Mouse (Mus musculus) cerebellum, adult (tissue): ENCODE measurements at regions not wholly inside any gene's neighbourhood (a gene's known extent, or its start where the extent isn't known, plus 50 kb on each side); places are given as distances from the start of the nearest gene placed in this dataset.
"Not testable (repeated sequence)": the region's sequence is repeated elsewhere in the genome, so short reads cannot be mapped to it uniquely, and the experiment has no call there.

Experiments used
- ATAC-seq: cut with Nextera tagmentation; 2 replicates; pipeline ENCODE4 v1.9.2; 2017; ENCODE audit warnings: mild to moderate bottlenecking, moderate library complexity, mixed read lengths; ENCODE audit not compliant: insufficient number of reproducible peaks, low FRiP score, low TSS enrichment

DNA sequence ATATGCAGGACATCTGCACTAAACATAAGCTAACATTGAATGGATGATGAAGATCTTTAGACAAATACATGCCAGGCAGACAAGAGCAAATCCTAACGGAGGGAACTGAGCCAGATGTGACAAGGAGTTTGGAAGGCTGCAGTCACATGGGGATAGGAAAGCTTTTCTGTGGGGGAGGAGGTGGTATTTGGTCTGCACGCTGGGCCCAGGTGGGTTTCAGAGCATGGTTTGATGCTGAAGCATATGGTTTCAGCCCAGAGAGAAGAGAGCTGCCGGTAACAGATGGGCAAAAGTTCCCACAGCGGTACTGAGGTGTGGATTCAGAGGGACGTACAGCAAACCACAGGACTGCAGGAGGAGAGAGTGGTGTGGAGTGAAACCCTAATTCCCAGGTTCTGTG, 982.1 kb downstream of the 4930447A16Rik start:
- ATAC-seq: no peak

- no peak for ATAC-seq
Observed at GRCm38 (mm10) chr15:38409168-38409567, 983.8 kb downstream of the 4930447A16Rik start.

GRCm38 (mm10) chr15:38410462-38410861, 985.1 kb downstream of the 4930447A16Rik start:
- ATAC-seq: no peak

DNA sequence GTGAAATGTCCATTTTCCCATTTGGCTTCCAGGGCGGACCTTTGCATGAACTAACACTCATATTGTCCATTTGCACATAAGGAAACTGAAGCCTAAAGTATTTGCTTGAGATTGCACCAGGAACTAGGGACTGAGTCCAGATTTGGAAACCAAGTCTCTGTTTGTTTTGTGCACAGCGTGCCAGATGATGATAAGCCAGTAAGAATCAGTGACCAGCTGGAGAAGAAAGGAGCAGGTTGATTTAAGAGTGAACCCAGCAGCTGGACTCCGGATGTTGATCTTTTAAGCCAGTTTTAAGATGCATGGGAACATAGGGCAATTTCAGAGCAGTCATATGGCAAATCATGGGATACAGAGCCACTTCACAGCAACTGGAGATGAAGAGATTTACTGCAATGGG, 987.1 kb downstream of the 4930447A16Rik start:
- ATAC-seq: no peak

DNA sequence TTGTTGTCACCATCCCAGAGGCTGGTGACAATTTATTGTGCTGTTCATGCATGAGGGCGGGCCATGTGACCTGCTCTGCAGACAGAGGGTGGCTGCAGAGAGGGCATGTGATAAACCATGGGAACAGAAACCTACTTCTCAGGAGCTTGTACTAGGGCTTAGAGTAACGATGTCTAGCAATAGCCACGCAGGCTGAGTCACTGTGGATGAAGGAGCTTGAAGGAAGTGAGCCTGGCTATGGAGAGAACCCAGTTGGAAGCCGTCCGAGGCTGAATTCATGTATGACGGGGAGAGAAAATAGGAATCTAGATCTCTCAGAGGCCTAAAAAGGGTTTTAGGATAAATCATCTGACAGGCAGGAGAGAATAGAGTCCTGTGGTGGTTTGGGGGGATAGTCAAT, 988.0 kb downstream of the 4930447A16Rik start:
- ATAC-seq: no peak

- no peak for ATAC-seq
Observed at GRCm38 (mm10) chr15:38414318-38415090, 989.1 kb downstream of the 4930447A16Rik start.

GRCm38 (mm10) chr15:38415091-38415486, 989.7 kb downstream of the 4930447A16Rik start:
- no peak for ATAC-seq

DNA sequence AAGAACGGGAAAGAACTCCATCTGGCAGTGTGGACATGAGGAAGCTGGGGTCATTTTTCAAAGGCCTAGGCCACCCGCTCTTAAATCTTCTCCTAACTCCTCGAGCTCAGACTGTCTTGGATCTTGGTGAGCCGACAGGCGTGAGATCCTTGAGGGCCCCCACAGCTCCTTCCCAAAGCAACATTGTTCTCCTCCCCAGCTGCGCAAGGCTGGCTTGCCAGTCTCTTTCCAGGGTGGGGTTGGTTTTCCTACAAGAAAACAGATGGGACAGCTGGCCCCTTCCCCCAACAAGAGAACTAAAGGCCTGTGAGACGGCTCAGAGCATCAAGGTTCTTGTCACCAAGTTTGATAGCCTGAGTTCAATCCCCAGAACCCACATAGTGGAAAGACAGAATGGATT, 994.3 kb downstream of the 4930447A16Rik start:
- ATAC-seq: no peak

DNA sequence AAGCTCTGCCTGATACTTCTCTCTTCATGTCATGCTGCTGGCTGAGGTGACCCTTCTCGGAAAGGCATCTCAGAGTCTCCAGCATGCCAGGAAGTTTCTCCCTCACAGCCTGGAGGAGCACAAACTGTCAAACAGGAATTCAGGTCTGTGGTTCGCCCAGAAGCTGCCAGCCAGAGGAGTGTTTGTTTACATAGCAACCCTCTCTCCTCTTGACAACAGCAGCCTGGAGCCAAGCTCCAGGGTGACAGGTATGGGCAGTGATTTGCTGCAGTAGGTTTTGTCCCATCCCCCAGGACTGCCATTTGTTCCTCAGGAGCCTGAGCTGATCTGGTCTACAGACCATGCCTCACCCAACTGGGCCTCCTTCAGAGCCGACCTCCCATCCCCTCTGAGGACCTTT, 995.4 kb downstream of the 4930447A16Rik start:
- ATAC-seq: no peak

- ATAC-seq: no peak
Observed at GRCm38 (mm10) chr15:38422741-38423140, 997.4 kb downstream of the 4930447A16Rik start.

DNA sequence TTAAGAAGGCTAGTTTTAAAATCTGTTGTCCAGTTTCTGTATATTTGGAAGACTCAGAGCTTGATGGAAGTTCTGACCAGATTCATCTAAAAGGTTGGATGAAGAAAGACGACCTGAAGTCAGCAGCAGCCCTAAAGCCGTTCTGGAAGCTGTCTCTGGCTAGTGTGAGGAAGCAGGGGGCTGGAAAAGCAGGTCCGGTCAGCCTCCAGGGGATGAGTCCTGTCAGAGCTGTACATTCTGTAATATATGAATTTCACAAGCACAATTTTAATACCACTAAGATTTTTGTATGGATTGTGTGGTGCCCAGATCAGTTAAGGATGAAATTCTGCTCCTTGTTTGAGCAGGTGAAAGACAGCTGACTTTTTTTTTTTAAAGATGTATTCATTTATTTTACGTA, 1000.2 kb downstream of the 4930447A16Rik start:
- no peak for ATAC-seq

DNA sequence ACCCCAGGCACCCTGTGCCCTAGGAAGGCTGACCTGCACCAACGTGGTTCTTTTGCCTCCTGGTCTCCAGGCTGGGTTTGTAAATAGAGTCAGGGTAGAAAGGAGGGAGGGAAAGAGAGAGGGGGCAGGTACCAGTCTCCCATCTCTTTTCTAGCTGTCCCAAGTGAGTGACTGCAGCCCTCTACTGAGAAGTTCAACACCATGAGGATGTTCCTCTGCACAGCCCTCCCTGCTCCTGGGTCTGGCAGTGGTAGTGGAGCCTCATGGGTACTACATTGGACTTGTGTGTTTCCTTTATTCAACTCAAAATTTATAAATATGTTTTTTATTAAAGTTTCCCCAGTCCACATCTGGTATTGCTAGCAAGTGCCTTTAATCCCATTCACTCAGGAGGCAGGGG, 1002.6 kb downstream of the 4930447A16Rik start:
- ATAC-seq: no peak

DNA sequence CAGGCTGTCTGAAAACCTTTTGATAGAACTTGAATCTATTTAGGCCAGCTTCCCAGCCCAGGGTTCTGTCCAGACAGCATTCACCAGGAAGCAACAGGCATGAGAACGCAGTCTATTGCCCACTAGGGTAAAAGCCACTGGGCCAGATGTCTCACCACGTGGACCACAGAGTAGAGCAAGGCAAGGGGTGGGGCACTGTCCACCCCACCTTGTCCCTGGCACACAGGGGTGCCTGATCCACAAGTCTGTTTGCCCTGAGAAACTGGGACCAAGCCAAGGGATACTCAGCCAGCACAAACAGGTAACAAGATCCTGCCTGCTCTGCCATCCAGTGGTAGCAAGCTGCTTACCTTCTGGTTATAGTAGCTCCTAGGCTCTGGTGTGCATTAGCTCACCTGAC, 1006.3 kb downstream of the 4930447A16Rik start:
- ATAC-seq: 0 out of 2 replicates have a peak, but pooled peaks have one; percentile 31

DNA sequence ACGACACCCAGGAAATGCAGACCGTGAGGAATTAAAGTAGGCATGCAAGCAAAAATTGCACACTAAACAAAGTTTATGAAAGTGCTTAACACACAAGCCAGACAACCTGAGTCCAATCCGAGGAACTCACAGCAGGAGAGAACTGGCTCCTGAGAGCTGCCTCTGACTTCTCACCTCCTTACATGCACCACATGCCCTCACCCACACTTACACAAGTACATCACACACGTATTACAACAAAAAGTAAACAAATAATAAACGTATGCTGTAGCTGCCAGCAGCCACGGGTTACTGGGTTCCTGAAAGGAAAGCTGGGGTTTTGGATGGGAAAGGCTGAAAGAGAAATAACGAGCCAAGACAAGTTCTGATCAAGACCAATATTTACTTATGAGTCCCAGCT, 1008.0 kb downstream of the 4930447A16Rik start:
- ATAC-seq: no peak

- not testable (repeated sequence) for ATAC-seq
Observed at GRCm38 (mm10) chr15:38434239-38434638, 1008.9 kb downstream of the 4930447A16Rik start.
